Mouse (Mus musculus) cerebellum, adult 11 months (tissue): ENCODE results near the gene Micall1.

ENCODE experiments used
- DNase-seq: peaks from one replicate; pipeline ENCODE4 v3.0.0; 2022

Gene Micall1

DNA sequence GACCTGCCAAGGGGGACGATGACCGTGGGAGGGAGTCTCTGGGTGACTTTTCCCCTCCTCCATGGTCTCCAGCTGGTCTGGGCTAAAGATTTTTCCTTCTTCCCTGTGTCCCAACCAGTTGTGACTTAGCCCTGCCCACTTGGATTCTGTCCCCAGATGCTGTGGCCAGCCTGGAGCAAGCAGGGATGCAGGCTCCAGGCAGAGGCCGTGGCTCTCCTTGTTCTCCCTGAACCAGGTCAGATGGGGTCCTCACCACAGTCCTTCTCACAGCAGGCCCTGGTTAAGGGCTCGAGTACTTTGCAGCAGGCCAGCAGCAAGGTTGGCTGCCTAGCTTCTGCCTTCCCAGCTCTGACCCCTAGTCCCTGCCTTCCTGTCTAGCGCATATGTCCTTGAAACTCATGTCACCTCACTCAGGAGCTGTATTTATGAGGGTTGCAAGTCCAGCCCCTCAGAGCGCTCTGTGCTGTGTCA is 24.5 kb downstream of the Micall1 start:
- DNase-seq: no peak

GRCm38 (mm10) chr15:79134496-79135270 is 26.0 kb downstream of the Micall1 start:
- no peak for DNase-seq

DNA sequence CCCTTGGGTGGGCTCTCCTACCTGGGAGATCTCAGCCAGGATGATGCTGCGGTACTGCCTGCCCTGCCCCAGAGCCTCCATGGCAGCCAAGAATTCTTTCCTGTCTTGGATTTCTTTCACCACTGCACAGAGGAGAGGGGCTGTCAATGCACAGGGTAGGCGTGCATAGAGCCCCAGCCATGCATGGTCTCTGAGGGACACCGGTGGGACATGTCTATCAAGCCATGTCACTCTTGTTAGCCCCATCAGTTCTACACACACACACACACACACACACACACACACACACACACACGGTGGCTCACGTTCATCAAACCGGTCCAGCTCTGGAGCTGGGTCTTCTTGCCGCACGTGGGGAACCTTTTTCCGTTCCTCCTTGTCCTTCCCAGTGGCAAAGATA is 26.6 kb downstream of the Micall1 start:
- DNase-seq: no peak

DNA sequence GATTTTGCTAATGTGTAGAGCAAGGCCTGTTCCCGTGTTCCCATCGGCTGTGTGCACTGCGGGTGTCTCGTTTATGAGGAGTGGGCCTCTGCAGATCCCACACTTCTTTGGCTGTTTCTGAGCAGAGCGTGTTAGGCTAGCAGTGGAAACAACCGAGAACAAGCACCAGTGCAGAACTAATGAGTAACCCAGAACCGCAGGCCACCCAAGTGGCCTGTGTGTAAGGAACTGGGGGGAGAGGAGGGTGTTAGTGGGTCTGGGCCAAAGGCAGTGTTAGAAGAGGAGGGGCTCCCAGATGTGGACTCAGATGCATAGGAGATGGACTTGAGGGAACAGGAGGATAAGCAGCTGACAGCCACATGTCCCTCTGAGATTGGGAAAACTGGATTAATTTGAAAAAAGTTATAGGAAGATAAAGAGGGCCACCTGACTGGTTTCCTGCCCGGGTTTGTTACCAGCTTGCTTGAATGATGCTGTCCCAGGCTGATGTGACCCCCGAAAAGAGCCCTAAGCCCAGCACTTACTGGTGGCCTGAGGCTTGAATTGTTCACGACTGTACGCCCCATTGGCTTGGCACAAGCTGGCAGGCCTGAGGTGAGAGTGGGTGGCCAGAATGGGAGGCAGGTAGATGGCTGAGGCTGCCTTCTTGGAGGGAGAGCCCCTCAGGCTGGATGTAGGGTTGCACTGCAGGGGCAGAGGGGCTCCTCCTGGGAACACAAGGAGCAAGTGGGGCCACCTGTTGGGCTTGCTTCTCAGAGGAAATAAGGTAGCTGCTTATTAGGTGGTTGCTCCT is 27.3 kb downstream of the Micall1 start:
- DNase-seq: no peak

DNA sequence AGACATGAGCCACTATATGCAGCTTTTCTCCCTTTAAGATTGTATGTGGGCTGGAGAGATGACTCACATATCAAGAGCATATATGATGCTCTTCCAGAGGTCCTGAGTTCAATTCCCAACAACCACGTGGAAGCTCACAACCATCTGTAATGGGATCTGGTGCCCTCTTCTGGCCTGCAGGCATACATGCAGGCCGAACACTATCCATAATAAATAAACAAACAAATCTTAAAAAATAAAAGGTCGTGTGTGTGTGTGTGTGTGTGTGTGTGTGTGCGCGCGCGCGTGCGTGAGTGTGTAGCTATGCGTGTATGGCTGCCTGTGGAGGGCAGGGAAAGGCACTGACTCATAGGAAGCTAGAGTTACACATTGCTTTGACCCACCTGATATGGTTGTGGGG is 30.9 kb downstream of the Micall1 start:
- DNase-seq: no peak

- peak; percentile 92 for DNase-seq
Observed at GRCm38 (mm10) chr15:79140866-79141565, 32.3 kb downstream of the Micall1 start, which contains the start of the genes Polr2f and 1700088E04Rik. TSS of gene Polr2f (plus strand) at chr15:79141009. TSS of gene 1700088E04Rik (minus strand) at chr15:79141253.

DNA sequence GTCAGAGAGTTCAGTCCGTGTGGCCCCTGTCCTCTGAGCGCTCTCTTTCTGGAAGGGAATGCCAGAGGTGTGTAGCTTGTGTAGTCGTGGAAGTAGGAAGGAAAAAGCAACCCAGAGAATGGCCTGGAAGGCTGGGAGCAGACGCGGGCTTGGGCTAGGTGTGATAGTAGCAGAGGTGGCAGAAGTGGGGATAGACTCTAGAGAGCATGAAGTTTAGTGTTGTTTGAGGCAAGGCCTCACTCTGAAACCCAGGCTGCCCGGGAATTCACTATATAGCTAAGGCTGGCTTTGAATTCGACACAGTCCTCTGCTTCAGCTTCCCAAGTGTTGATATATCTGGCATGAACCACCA is 32.8 kb downstream of the Micall1 start:
- no peak for DNase-seq

GRCm38 (mm10) chr15:79143316-79143715 is 34.6 kb downstream of the Micall1 start:
- no peak for DNase-seq

DNA sequence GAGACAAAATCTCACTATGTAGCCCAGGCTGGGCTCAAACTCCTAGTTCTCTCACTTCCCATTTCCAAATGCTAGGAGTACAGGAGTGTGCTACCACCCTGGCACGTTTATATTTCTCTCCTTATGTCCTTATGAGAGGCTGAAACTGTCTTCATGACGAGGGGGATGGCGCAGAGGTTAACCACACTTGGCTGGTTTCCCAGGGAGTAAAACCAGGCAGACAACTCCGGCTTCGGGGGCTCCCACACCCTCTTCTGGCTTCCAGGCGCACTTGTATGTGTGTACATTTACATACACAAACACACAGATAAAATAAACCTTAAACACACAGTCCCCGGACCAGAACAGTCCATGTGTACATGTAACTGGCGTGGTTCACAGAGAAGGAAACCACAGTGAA is 35.3 kb downstream of the Micall1 start:
- DNase-seq: no peak

GRCm38 (mm10) chr15:79145522-79145921 is 36.8 kb downstream of the Micall1 start:
- no peak for DNase-seq

GRCm38 (mm10) chr15:79148533-79148932 is 39.8 kb downstream of the Micall1 start:
- peak; percentile 71 for DNase-seq

- no peak for DNase-seq
Observed at GRCm38 (mm10) chr15:79151881-79152280, 43.2 kb downstream of the Micall1 start.

DNA sequence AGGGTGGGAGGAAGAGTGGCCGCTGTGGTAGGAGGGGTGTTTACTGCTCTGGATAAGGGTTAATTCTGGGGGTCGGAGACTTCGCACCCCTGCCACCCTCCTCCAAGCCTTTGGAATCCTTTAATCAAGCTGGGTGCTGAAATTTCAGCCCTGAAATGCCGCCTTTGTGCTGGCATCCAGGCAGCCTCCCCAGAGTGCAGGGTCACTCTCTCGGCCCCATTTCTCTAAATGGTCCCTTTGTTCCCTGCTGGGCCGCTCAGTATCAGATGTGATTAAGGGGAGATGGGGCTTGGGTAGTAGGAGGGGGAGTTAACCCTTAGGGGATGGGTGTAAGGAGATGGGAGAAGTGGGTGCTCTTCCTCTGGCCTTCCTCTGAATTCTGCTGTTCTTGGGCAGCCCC is 44.0 kb downstream of the Micall1 start:
- DNase-seq: no peak

GRCm38 (mm10) chr15:79155572-79155971 is 46.9 kb downstream of the Micall1 start:
- no peak for DNase-seq

- DNase-seq: no peak
Observed at GRCm38 (mm10) chr15:79162301-79162700, 53.6 kb downstream of the Micall1 start.

- DNase-seq: no peak
Observed at GRCm38 (mm10) chr15:79162822-79163221, 54.1 kb downstream of the Micall1 start.

- DNase-seq: no peak
Observed at GRCm38 (mm10) chr15:79164251-79164650, 55.6 kb downstream of the Micall1 start.

GRCm38 (mm10) chr15:79165140-79165539 is 56.4 kb downstream of the Micall1 start, which contains the start of gene Sox10:
TSS of gene Sox10 (minus strand) at chr15:79165240.
- DNase-seq: no peak

- no peak for DNase-seq
Observed at GRCm38 (mm10) chr15:79166712-79167111, 58.0 kb downstream of the Micall1 start.

- no peak for DNase-seq
Observed at GRCm38 (mm10) chr15:79176905-79177304, 68.2 kb downstream of the Micall1 start.

- DNase-seq: no peak
Observed at GRCm38 (mm10) chr15:79185213-79185612, 76.5 kb downstream of the Micall1 start.
